Mouse (Mus musculus) kidney, postnatal 0 days (tissue): ENCODE results near the gene Snrpg. TPM values are rescaled to one million over a fixed set of nuclear protein-coding genes. Genes with fewer than 3 reads are reported as not detected.
"Not testable (repeated sequence)": the region's sequence is repeated elsewhere in the genome, so short reads cannot be mapped to it uniquely, and the experiment has no call there.

ENCODE experiments used
- ATAC-seq: fragments of 200-750 bp; cut with Nextera tagmentation; replicated peaks from 2 replicates; pipeline ENCODE4 v1.8.0; 2017; ENCODE audit warnings: low read depth, moderate number of reproducible peaks, moderate TSS enrichment, moderate library complexity; ENCODE audit not compliant: low FRiP score
- DNase-seq: peaks from one replicate; pipeline ENCODE4 v3.0.0-alpha.2; 2016; ENCODE audit warnings: low spot score
- H3K27ac ChIP-seq: fragments of 300-500 bp; sonication (generic); 2 replicates; pipeline ENCODE4 v1.5.1; 2014; ENCODE audit warnings: mild to moderate bottlenecking
- H3K27me3 ChIP-seq: fragments of 300-500 bp; sonication (generic); 2 replicates; pipeline ENCODE4 v1.6.1; 2014; ENCODE audit warnings: low read length, mixed read lengths; ENCODE audit not compliant: insufficient read depth
- H3K36me3 ChIP-seq: fragments of 300-500 bp; sonication (generic); 2 replicates; pipeline ENCODE4 v1.6.1; 2014; ENCODE audit warnings: low read length, mixed read lengths; ENCODE audit not compliant: insufficient read depth
- H3K4me1 ChIP-seq: fragments of 300-500 bp; sonication (generic); replicated peaks from 2 replicates; pipeline ENCODE4 v1.6.1; 2014; ENCODE audit warnings: antibody characterized with exemption, low read length, mixed read lengths; ENCODE audit not compliant: insufficient read depth
- H3K4me2 ChIP-seq: fragments of 300-500 bp; sonication (generic); 2 replicates; pipeline ENCODE4 v1.6.1; 2014; ENCODE audit warnings: mild to moderate bottlenecking, low read length, moderate library complexity, mixed read lengths
- H3K4me3 ChIP-seq: fragments of 300-500 bp; sonication (generic); replicated peaks from 2 replicates; pipeline ENCODE4 v1.5.1; 2014; ENCODE audit warnings: low read depth, low read length
- H3K9ac ChIP-seq: fragments of 300-500 bp; sonication (generic); 2 replicates; pipeline ENCODE4 v1.6.1; 2014; ENCODE audit warnings: low read depth, low read length
- H3K9me3 ChIP-seq: fragments of 300-500 bp; sonication (generic); replicated peaks from 2 replicates; pipeline ENCODE4 v1.6.1; 2016; ENCODE audit warnings: low read length, inconsistent platforms, mixed read lengths
- CTCF ChIP-seq: IDR thresholded peaks from 2 replicates; pipeline ENCODE4 v1.5.1; 2016; ENCODE audit warnings: antibody characterized with exemption, low read depth, mild to moderate bottlenecking, moderate library complexity
- WGBS: fragments of 180-500 bp; shearing (Covaris S2); extraction: QIAGEN DNeasy Blood & Tissue Kit; methylation state at CpG from one replicate; pipeline ENCODE4 v1.1.7; 2014; 5-methylcytosine and 5-hydroxymethylcytosine counted together
- polyA plus RNA-seq: library from polyadenylated mRNA; unstranded; fragments of >200 nt; fragmentation: Nextera tagmentation; extraction: Ambion mirVana; gene quantifications from 2 replicates; pipeline ENCODE4 v1.2.1, GENCODE M21; 2015

Gene Snrpg
- polyA plus RNA-seq, 1 experiment from 2014 or later: 543 TPM

GRCm38 (mm10) chr6:86328369-86328768, 42.7 kb upstream of the Snrpg start:
- no peak for TF ChIP-seq CTCF
- ATAC-seq: no peak
- 33% methylated on average over 3 of the region's 3 CpGs for WGBS

GRCm38 (mm10) chr6:86329943-86330342, 41.2 kb upstream of the Snrpg start:
- Histone ChIP-seq H3K36me3 (no peaks in the 10 kb centered on the region), H3K27me3 (no peaks in the 10 kb centered on the region), H3K4me3 (no peak overlapping the region), H3K9ac (no peak overlapping the region), H3K27ac (no peak overlapping the region), H3K4me2 (no peak overlapping the region), H3K4me1 (no peaks in the 10 kb centered on the region), H3K9me3 (no peaks in the 10 kb centered on the region)
- DNase-seq (no peak), ATAC-seq (no peak)
- 96% methylated on average over 6 of the region's 6 CpGs for WGBS
- TF ChIP-seq CTCF: peak; percentile 50; the same call in 1 of the 2 replicates

More at GRCm38 (mm10) chr6:86328369-86328768, 42.7 kb upstream of the Snrpg start:
- DNase-seq: no peak
- no peaks in the 10 kb centered on the region for H3K36me3 ChIP-seq
- no peak overlapping the region for H3K4me3 ChIP-seq
- H3K9ac ChIP-seq: no peak overlapping the region
- H3K27me3 ChIP-seq: no peaks in the 10 kb centered on the region
- no peak overlapping the region for H3K4me2 ChIP-seq
- H3K9me3 ChIP-seq: no peaks in the 10 kb centered on the region
- no peaks in the 10 kb centered on the region for H3K4me1 ChIP-seq
- H3K27ac ChIP-seq: no peak overlapping the region

DNA sequence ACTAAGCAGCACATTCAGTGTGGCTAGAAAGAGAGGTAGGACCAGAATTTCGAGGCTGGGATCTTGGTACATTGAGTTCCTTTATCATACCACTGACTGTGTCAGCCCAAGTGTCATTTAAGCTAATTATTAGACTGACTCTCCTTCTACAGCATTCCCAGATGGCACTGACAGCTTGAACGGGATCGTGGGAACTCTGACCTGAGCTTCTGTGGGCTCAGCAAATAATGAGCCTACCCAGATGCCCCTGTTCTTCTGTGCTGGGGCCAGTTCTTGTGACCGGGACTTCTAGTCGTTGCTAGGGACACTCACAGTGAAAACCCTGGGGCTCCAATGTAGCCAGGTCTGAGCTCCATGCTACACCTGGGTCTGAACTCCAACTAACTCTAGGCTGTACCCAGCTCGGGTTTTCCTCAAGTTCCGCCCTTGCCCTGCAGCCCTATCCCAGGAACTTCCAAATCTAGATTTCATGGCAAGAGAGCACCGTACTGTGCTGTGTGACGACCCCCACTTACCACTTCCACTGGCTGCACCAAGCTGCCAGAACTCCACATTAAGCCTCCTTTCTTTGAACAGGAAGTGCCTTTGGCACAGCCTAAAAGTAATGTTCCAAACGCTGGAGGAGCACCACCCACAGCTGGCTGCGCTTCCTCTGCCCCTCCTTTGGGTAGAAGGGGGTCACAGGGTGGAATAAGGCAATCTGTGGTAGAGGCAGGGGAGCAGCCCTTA, 35.8 kb upstream of the Snrpg start:
- no peaks in the 10 kb centered on the region for H3K36me3 ChIP-seq
- WGBS: 49% methylated on average over 11 of the region's 11 CpGs
- TF ChIP-seq CTCF: no peak
- no peak overlapping the region for H3K27ac ChIP-seq
- H3K4me2 ChIP-seq: no peak overlapping the region
- H3K4me1 ChIP-seq: peaks cover 4% of the 10 kb centered on the region; the same call in 1 of the 2 replicates
- no peaks in the 10 kb centered on the region for H3K27me3 ChIP-seq
- no peak overlapping the region for H3K4me3 ChIP-seq
- 0 out of 2 replicates have a peak overlapping the region, but pooled peaks have one; percentile 4 for H3K9ac ChIP-seq
- DNase-seq (no peak), ATAC-seq (peak; percentile 52; the same call in 1 of the 2 replicates)
- H3K9me3 ChIP-seq: no peaks in the 10 kb centered on the region

- DNase-seq (peak; percentile 67), ATAC-seq (peak; percentile 46; the same call in 1 of the 2 replicates)
- Histone ChIP-seq H3K36me3 (no peaks in the 10 kb centered on the region), H3K4me1 (peaks cover 4% of the 10 kb centered on the region; the same call in 1 of the 2 replicates), H3K27me3 (no peaks in the 10 kb centered on the region), H3K4me3 (no peak overlapping the region), H3K4me2 (no peak overlapping the region), H3K9ac (0 out of 2 replicates have a peak overlapping the region, but pooled peaks have one; percentile 4), H3K27ac (no peak overlapping the region), H3K9me3 (no peaks in the 10 kb centered on the region)
- no peak for TF ChIP-seq CTCF
- 34% methylated on average over 5 of the region's 5 CpGs for WGBS
These were observed 35.2 kb upstream of the Snrpg start for GRCm38 (mm10) chr6:86335860-86336259.

DNA sequence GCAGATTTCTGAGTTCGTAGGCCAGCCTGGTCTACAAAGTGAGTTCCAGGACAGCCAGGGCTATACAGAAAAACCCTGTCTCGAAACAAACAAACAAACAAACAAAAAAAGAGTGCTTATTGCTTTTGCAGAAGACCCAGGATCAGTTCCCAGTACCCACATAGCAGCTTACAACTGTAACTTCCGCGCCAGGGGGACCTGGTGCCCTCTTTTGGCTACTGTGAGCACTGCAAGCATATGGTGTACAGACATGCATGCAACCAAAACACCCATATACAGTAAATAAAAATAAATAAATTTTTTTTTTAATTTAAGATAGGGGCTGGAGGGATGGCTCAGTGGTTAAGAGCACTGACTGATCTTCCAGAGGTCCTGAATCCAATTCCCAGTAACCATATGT, 34.8 kb upstream of the Snrpg start:
- H3K4me2 ChIP-seq, H3K27ac ChIP-seq, ATAC-seq, H3K9me3 ChIP-seq, H3K4me3 ChIP-seq, H3K36me3 ChIP-seq, H3K4me1 ChIP-seq, H3K27me3 ChIP-seq, H3K9ac ChIP-seq, DNase-seq: not testable (repeated sequence)
- WGBS: 93% methylated on average over 4 of the region's 4 CpGs

- TF ChIP-seq CTCF: no peak
- ATAC-seq (no peak), DNase-seq (peak; percentile 31)
- Histone ChIP-seq H3K27me3 (no peaks in the 10 kb centered on the region), H3K4me1 (0 out of 2 replicates have a peak, but pooled peaks cover 8% of the 10 kb centered on the region), H3K4me3 (no peak overlapping the region), H3K27ac (no peak overlapping the region), H3K9ac (no peak overlapping the region), H3K4me2 (no peak overlapping the region; the same call in 1 of the 2 replicates), H3K9me3 (no peaks in the 10 kb centered on the region), H3K36me3 (no peaks in the 10 kb centered on the region)
- WGBS: 13% methylated on average over 7 of the region's 7 CpGs
These were observed 27.4 kb upstream of the Snrpg start for GRCm38 (mm10) chr6:86343656-86344055.
